9 mouse cellular contexts compared by ENCODE assay signal in the genomic region with DNA sequence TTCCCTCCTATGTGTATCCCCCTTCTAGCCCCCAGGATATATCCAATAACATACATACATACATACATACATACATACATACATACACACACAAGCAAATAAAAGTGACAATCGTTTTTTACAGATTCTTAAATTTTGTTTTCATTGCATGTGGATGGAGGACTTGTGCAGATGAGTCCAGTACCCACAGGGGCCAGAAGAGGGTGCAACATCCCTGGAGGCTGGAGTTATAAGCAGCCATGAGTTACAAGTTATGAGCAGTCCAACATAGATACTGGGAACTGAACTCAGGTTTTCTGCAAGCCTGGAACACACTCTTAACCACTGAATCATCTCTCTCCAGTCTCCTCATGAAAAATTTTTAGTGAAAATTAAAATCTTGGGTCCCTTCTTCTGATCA. TPM values are rescaled to one million over a fixed set of nuclear protein-coding genes. Genes with fewer than 3 reads are reported as not detected.
DNase-seq lines count a peak whose midpoint lies in the region; ATAC-seq and TF ChIP-seq lines count a peak whose summit lies in the region.
"Had no signal": no experiment of that assay in that cellular context is flagged by ENCODE, and none has a peak within 500 bp of the region (broad histone marks: within the 10 kb centered on the region; RNA-seq: fewer than 3 reads in every experiment).

No protein-coding gene starts in this region.

- H3K4me2 ChIP-seq in liver, embryonic 11.5 days: no peak overlapping the region
- H3K4me2 ChIP-seq in liver, embryonic 14.5 days (ENCODE audit: low read depth): no peak overlapping the region
- H3K4me2 ChIP-seq: hindbrain, embryonic 13.5 days had no signal

- peak; percentile 28; the same call in 1 of the 2 replicates for TF ChIP-seq CTCF in gastrocnemius, adult 2 months (IDR thresholded peaks at IDR 0.05)
- TF ChIP-seq CTCF in liver, embryonic 14.5 days (IDR thresholded peaks at IDR 0.05; ENCODE audit: low read depth): peak; percentile 40; the same call in 1 of the 2 replicates

- H3K27ac ChIP-seq in gastrocnemius, adult 2 months: no peak overlapping the region
- H3K27ac ChIP-seq in liver, embryonic 11.5 days (ENCODE audit: low read depth, low read length): no peak overlapping the region
- no peak overlapping the region for H3K27ac ChIP-seq in liver, embryonic 14.5 days
- H3K27ac ChIP-seq: hindbrain, embryonic 13.5 days had no signal

- H3K27me3 ChIP-seq in liver, embryonic 11.5 days (replicated peaks; ENCODE audit: control insufficient read depth, insufficient read depth, low read length): no peaks in the 10 kb centered on the region
- H3K27me3 ChIP-seq in liver, embryonic 14.5 days (ENCODE audit: control insufficient read depth, insufficient read depth, low read length): no peaks in the 10 kb centered on the region

- 50% methylated on average over 1 of the region's 1 CpGs for WGBS in liver, embryonic 11.5 days
- 31% methylated on average over 1 of the region's 1 CpGs for WGBS in liver, embryonic 14.5 days (ENCODE audit: insufficient replicate concordance)

- H3K9me3 ChIP-seq in liver, embryonic 11.5 days (ENCODE audit: control insufficient read depth, low read length): no peaks in the 10 kb centered on the region
- no peaks in the 10 kb centered on the region for H3K9me3 ChIP-seq in liver, embryonic 14.5 days (ENCODE audit: control insufficient read depth, low read length)
- H3K9me3 ChIP-seq: hindbrain, embryonic 13.5 days had no signal

- DNase-seq in gastrocnemius, adult 2 months: no peak
- DNase-seq in gastrocnemius, adult 8-10 months (ENCODE audit: low spot score in 2 of 2): no peak
- DNase-seq in liver: peak; percentile 10
- no peak for DNase-seq in liver, embryonic 11.5 days (ENCODE audit: low spot score)
- peak; percentile 6 for DNase-seq in Muller cell, postnatal 12 days (ENCODE audit: inconsistent ontology term)
- DNase-seq in liver, embryonic 14.5 days (ENCODE audit: low read depth in 3 of 3, low spot score in 3 of 3): no peak
- no peak for DNase-seq in frontal cortex, postnatal 14 days (ENCODE audit: low spot score in 2 of 2)
- DNase-seq in layer of hippocampus, adult 9-10 months (ENCODE audit: low spot score): no peak

- H3K4me1 ChIP-seq in liver, embryonic 11.5 days (replicated peaks; ENCODE audit: control insufficient read depth, insufficient read depth, low read length): no peaks in the 10 kb centered on the region
- H3K4me1 ChIP-seq in liver, embryonic 14.5 days (replicated peaks; ENCODE audit: control insufficient read depth in 2 of 2, insufficient read depth in 2 of 2, low read length in 1 of 2): no peaks in the 10 kb centered on the region
- H3K4me1 ChIP-seq: hindbrain, embryonic 13.5 days had no signal

- no peak for ATAC-seq in liver, embryonic 11.5 days (replicated peaks; ENCODE audit: low FRiP score)
- ATAC-seq in liver, embryonic 14.5 days (ENCODE audit: insufficient read depth): no peak

- H3K9ac ChIP-seq in liver, embryonic 11.5 days (ENCODE audit: low read depth, low read length): no peak overlapping the region
- H3K9ac ChIP-seq in liver, embryonic 14.5 days (replicated peaks): no peak overlapping the region
- H3K9ac ChIP-seq: hindbrain, embryonic 13.5 days had no signal

- TF ChIP-seq EP300 in liver, embryonic 14.5 days (IDR thresholded peaks at IDR 0.05; ENCODE audit: low read depth): no peak

- H3K36me3 ChIP-seq in liver, embryonic 11.5 days (ENCODE audit: control insufficient read depth, insufficient read depth, low read length): no peaks in the 10 kb centered on the region
- no peaks in the 10 kb centered on the region for H3K36me3 ChIP-seq in liver, embryonic 14.5 days (replicated peaks; ENCODE audit: control insufficient read depth, insufficient read depth, low read depth)
- H3K36me3 ChIP-seq: hindbrain, embryonic 13.5 days had no signal

- H3K4me3 ChIP-seq in gastrocnemius, adult 2 months: no peak overlapping the region
- no peak overlapping the region for H3K4me3 ChIP-seq in liver, embryonic 11.5 days (ENCODE audit: low read depth, low read length)
- no peak overlapping the region for H3K4me3 ChIP-seq in liver, embryonic 14.5 days (ENCODE audit: insufficient read depth in 1 of 2, low read depth in 2 of 2, low read length in 2 of 2)
- H3K4me3 ChIP-seq: hindbrain, embryonic 13.5 days had no signal

- intact Hi-C loops in gastrocnemius, adult 2 months (cut with DNase I): no loop called here

RNA-seq across cellular contexts. Expression of a gene that starts 33.3 kb away (rescaled TPM):
- 10 to 100 TPM; 18.5 to 19.4 TPM for total RNA-seq in gastrocnemius, adult 2 months (2021)
- total RNA-seq in gastrocnemius, adult 8-10 months (2022): 10 to 100 TPM; 17.6 to 26.4 (median 19.8) TPM
- polyA plus RNA-seq in liver, embryonic 11.5 days (2014; fragmentation: Nextera tagmentation; extraction: Ambion mirVana): 15.8 and 16.2 TPM in 2 replicates
- polyA plus RNA-seq in liver, embryonic 14.5 days (2012; rRNA removed): 16.2 and 17.4 TPM in 2 replicates
- polyA plus RNA-seq in liver, embryonic 14.5 days (2014; fragmentation: Nextera tagmentation; extraction: Ambion mirVana): 8.0 and 10.3 TPM in 2 replicates

Comparison
In these comparisons a context has a peak if more than half of its experiments do, and no peak if none do; other contexts are left out.
1. DNase-seq: peak in liver (single experiment) and Muller cell, postnatal 12 days (single experiment); none in gastrocnemius, adult 2 months (single experiment), gastrocnemius, adult 8-10 months (0 of 2), liver, embryonic 11.5 days (single experiment), liver, embryonic 14.5 days (0 of 3), frontal cortex, postnatal 14 days (0 of 2) and layer of hippocampus, adult 9-10 months (single experiment).